Comparison of ENCODE assay signal across 8 mouse cellular contexts in genomic region chr9:119401351-119401750, GRCm38 (mm10). TPM values are rescaled to one million over a fixed set of nuclear protein-coding genes. Genes with fewer than 3 reads are reported as not detected.
DNase-seq lines count a peak whose midpoint lies in the region; ATAC-seq lines count a peak whose summit lies in the region.

No protein-coding gene starts in this region.

- H3K9ac ChIP-seq in kidney, embryonic 15.5 days, result peak overlapping the region; percentile 19; the same call in 1 of the 2 replicates
- peak overlapping the region; percentile 21; the same call in 1 of the 2 replicates for H3K9ac ChIP-seq in lung, embryonic 15.5 days
- 0 out of 2 replicates have a peak overlapping the region, but pooled peaks have one; percentile 3 for H3K9ac ChIP-seq in stomach, embryonic 14.5 days (replicated peaks; ENCODE audit: low read depth, low read length)

- H3K27ac ChIP-seq in kidney, embryonic 15.5 days, result 0 out of 2 replicates have a peak overlapping the region, but pooled peaks have one; percentile 18
- H3K27ac ChIP-seq in lung, embryonic 15.5 days, result no peak overlapping the region; the same call in 1 of the 2 replicates
- H3K27ac ChIP-seq in stomach, embryonic 14.5 days (ENCODE audit: low read length), result no peak overlapping the region; the same call in 1 of the 2 replicates

- H3K27me3 ChIP-seq in kidney, embryonic 15.5 days, result no peaks in the 10 kb centered on the region
- no peaks in the 10 kb centered on the region for H3K27me3 ChIP-seq in lung, embryonic 15.5 days
- no peaks in the 10 kb centered on the region for H3K27me3 ChIP-seq in stomach, embryonic 14.5 days (ENCODE audit: control insufficient read depth, insufficient read depth, low read length)

- H3K4me3 ChIP-seq in kidney, embryonic 15.5 days (replicated peaks), result peak overlapping the region; percentile 68
- peak overlapping the region; percentile 86 for H3K4me3 ChIP-seq in lung, embryonic 15.5 days
- H3K4me3 ChIP-seq in stomach, embryonic 14.5 days (ENCODE audit: low read depth, low read length), result peak overlapping the region; percentile 89

- H3K36me3 ChIP-seq in kidney, embryonic 15.5 days, result no peaks in the 10 kb centered on the region
- H3K36me3 ChIP-seq in lung, embryonic 15.5 days, result no peaks in the 10 kb centered on the region
- no peaks in the 10 kb centered on the region for H3K36me3 ChIP-seq in stomach, embryonic 14.5 days (ENCODE audit: control insufficient read depth, insufficient read depth, low read length)

- peaks cover 37% of the 10 kb centered on the region for H3K4me1 ChIP-seq in kidney, embryonic 15.5 days
- peaks cover 16% of the 10 kb centered on the region for H3K4me1 ChIP-seq in lung, embryonic 15.5 days
- peaks cover 10% of the 10 kb centered on the region; the same call in 1 of the 2 replicates for H3K4me1 ChIP-seq in stomach, embryonic 14.5 days (ENCODE audit: control insufficient read depth, insufficient read depth, low read length)

- no peak; the same call in 1 of the 2 replicates for ATAC-seq in kidney, embryonic 15.5 days (replicated peaks; ENCODE audit: low FRiP score)
- peak; percentile 11; the same call in 1 of the 2 replicates for ATAC-seq in lung, embryonic 15.5 days (ENCODE audit: borderline replicate concordance, extremely low read depth, low FRiP score, low TSS enrichment)
- no peak; the same call in 1 of the 2 replicates for ATAC-seq in stomach, embryonic 14.5 days (ENCODE audit: insufficient number of reproducible peaks, insufficient read depth, low FRiP score, low read depth)

- no peaks in the 10 kb centered on the region for H3K9me3 ChIP-seq in kidney, embryonic 15.5 days (replicated peaks)
- no peaks in the 10 kb centered on the region for H3K9me3 ChIP-seq in lung, embryonic 15.5 days
- no peaks in the 10 kb centered on the region for H3K9me3 ChIP-seq in stomach, embryonic 14.5 days (ENCODE audit: control insufficient read depth, low read depth, low read length)

- no peak for DNase-seq in kidney, adult 18-20 months
- peak; percentile 75 for DNase-seq in brain, adult 2 months (ENCODE audit: low read depth, low spot score)
- DNase-seq in heart, postnatal 4 days, result peak; percentile 9
- no peak for DNase-seq in embryo, embryonic 9.5 days (ENCODE audit: extremely low spot score)
- no peak for DNase-seq in ovary, postnatal 14 days (ENCODE audit: low spot score)

- WGBS in kidney, embryonic 15.5 days, result 6% methylated on average over 7 of the region's 7 CpGs
- 1% methylated on average over 7 of the region's 7 CpGs for WGBS in lung, embryonic 15.5 days
- WGBS in stomach, embryonic 14.5 days, result 1% methylated on average over 7 of the region's 7 CpGs

- H3K4me2 ChIP-seq in kidney, embryonic 15.5 days, result peak overlapping the region; percentile 96
- peak overlapping the region; percentile 95 for H3K4me2 ChIP-seq in lung, embryonic 15.5 days
- H3K4me2 ChIP-seq in stomach, embryonic 14.5 days (replicated peaks; ENCODE audit: low read depth, low read length), result peak overlapping the region; percentile 90

RNA-seq across cellular contexts. Expression of gene Acvr2b, which starts 0.6 kb away (rescaled TPM):
- 36.4 and 36.6 TPM in 2 replicates for polyA plus RNA-seq in kidney, embryonic 15.5 days (2015; fragmentation: Nextera tagmentation; extraction: Ambion mirVana)
- 1 to 10 TPM; 6.2 to 6.5 TPM for total RNA-seq in heart, postnatal 4 days (2021)
- polyA plus RNA-seq in lung, embryonic 15.5 days (2015; fragmentation: Nextera tagmentation; extraction: Ambion mirVana), result 14.1 and 18.8 TPM in 2 replicates
- polyA plus RNA-seq in stomach, embryonic 14.5 days (2014; fragmentation: Nextera tagmentation; extraction: Ambion mirVana), result 24.2 and 29.4 TPM in 2 replicates

RNA-seq across cellular contexts. Expression of gene Slc22a14, which starts 36.0 kb away (rescaled TPM):
- polyA plus RNA-seq in kidney, embryonic 15.5 days (2015; fragmentation: Nextera tagmentation; extraction: Ambion mirVana), result 0.30 TPM in 1 of 2 replicates, not detected in the other
- total RNA-seq in heart, postnatal 4 days (2021), result under 1 TPM in 1 of 2 experiments, not detected in 1; 0.27 TPM
- 0.10 TPM in 1 of 2 replicates, not detected in the other for polyA plus RNA-seq in lung, embryonic 15.5 days (2015; fragmentation: Nextera tagmentation; extraction: Ambion mirVana)
- polyA plus RNA-seq in stomach, embryonic 14.5 days (2014; fragmentation: Nextera tagmentation; extraction: Ambion mirVana), result not detected in 2 replicates

RNA-seq across cellular contexts. Expression of gene Exog, which starts 43.4 kb away (rescaled TPM):
- 24.1 and 25.3 TPM in 2 replicates for polyA plus RNA-seq in kidney, embryonic 15.5 days (2015; fragmentation: Nextera tagmentation; extraction: Ambion mirVana)
- 1 to 10 TPM; 4.2 to 4.5 TPM for total RNA-seq in heart, postnatal 4 days (2021)
- 27.3 and 29.2 TPM in 2 replicates for polyA plus RNA-seq in lung, embryonic 15.5 days (2015; fragmentation: Nextera tagmentation; extraction: Ambion mirVana)
- polyA plus RNA-seq in stomach, embryonic 14.5 days (2014; fragmentation: Nextera tagmentation; extraction: Ambion mirVana), result 29.0 and 31.1 TPM in 2 replicates

RNA-seq across cellular contexts. Expression of gene Xylb, which starts 44.2 kb away (rescaled TPM):
- polyA plus RNA-seq in kidney, embryonic 15.5 days (2015; fragmentation: Nextera tagmentation; extraction: Ambion mirVana), result 20.8 and 26.9 TPM in 2 replicates
- total RNA-seq in heart, postnatal 4 days (2021), result 1 to 10 TPM in 1 of 2 experiments, under 1 TPM in 1; 0.52 to 1.0 TPM
- polyA plus RNA-seq in lung, embryonic 15.5 days (2015; fragmentation: Nextera tagmentation; extraction: Ambion mirVana), result 4.3 and 4.9 TPM in 2 replicates
- polyA plus RNA-seq in stomach, embryonic 14.5 days (2014; fragmentation: Nextera tagmentation; extraction: Ambion mirVana), result 5.0 and 5.2 TPM in 2 replicates

Comparison
In these comparisons a context has a peak if more than half of its experiments do, and no peak if none do; other contexts are left out.
1. DNase-seq: peak in brain, adult 2 months (single experiment) and heart, postnatal 4 days (single experiment); none in kidney, adult 18-20 months (single experiment), embryo, embryonic 9.5 days (single experiment) and ovary, postnatal 14 days (single experiment).
2. Peak in every context shown above with its lines, with median percentiles within 50 percentile points of each other: H3K4me2 ChIP-seq, H3K4me3 ChIP-seq and H3K9ac ChIP-seq.